Mouse (Mus musculus): ENCODE measurements at regions not wholly inside any gene's neighbourhood (a gene's known extent, or its start where the extent isn't known, plus 50 kb on each side); places are given as distances from the start of the nearest gene placed in this dataset.

- no peak for TF ChIP-seq GATA1 (IDR thresholded peaks at IDR 0.05; ENCODE audit: borderline replicate concordance, low read length)
- TF ChIP-seq FLI1 (IDR thresholded peaks at IDR 0.05; ENCODE audit: low read length), result no peak
Measured at GRCm38 (mm10) chr8:116227003-116227402, 277.8 kb upstream of the Dynlrb2 start.
